Mouse (Mus musculus) central nervous system, embryonic 14 days (tissue): Measurements from ENCODE around the gene Patl1. TPM values are rescaled to one million over a fixed set of nuclear protein-coding genes. Genes with fewer than 3 reads are reported as not detected.

Source experiments
- polyA plus RNA-seq: library from polyadenylated mRNA; depleted of rRNA; stranded (reverse); fragments of >200 nt; gene quantifications from 2 replicates; pipeline ENCODE4 v1.2.3, GENCODE M21; 2012; rRNA removed

The Patl1 gene
- polyA plus RNA-seq: 31.4 and 33.7 TPM in 2 replicates

DNA sequence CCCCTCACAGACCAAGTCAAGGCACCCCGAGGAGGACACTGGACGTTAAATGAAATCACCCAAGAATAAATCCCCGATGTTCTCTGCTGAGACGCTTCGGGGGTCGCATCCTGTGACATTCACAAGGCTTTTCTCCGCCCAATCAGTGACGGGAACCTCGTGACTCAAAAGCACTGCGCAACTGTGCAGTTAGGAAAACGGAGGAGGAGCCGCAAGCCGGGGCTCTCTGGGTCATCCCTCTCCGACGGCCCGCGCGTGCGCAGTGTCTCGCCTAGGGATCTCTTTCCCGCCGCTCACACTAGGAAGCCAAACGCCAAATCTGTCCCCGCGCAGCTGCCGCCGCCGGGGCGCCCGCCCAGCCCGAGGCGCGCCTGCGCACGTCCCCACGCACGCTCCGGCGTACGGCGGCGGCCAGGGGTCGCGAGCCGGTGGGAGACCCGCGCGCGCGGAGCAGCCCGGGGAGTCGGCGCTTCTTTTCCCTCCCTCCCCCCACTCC is at the start of gene Patl1:
Gene Patl1, plus strand, starts transcription at position 363 of the 496 bp plus-strand sequence.

DNA sequence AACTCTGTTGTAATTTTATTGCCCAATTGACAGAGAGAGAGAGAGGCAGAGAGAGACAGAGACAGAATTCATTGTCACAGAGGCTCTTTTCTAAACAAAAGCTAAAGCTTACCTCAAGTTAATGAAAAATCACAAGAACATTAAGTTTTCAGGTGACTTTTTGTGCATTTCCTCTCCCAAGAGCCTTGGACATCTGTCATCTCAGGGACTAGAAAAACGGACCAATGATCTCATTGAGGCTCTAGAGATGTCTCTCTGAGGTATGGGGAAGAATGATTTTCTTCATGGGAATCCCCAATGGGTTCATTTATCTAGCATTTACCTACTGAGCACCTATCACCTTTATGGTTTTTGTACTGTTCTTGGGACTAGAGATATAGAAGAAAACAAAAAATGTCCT is 37.2 kb upstream of the Patl1 start, which contains the start of gene Olfr1419:
Gene Olfr1419, minus strand, starts transcription at position 101 of the 400 bp plus-strand sequence.

DNA sequence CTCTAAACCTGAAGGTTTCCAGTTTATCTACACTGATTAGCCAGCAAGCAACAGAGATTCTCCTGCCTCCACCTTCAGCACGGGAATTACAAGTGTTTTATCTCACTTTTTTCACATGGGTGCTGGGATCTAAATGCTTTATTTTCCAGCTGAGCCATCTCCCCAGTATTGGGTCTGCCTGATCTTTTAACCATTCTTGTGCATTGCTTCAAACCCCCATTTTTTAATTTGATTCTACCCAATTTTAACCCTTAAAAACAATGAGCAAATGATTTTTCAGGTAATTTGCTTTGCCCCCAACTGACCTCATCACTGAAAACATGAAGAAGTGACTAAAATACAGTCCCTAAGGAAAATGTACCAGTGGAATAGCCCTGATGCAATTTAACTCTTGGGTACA is 25.9 kb upstream of the Patl1 start, which contains the start of gene Olfr1420:
Gene Olfr1420, plus strand, starts transcription at position 301 of the 400 bp plus-strand sequence.

DNA sequence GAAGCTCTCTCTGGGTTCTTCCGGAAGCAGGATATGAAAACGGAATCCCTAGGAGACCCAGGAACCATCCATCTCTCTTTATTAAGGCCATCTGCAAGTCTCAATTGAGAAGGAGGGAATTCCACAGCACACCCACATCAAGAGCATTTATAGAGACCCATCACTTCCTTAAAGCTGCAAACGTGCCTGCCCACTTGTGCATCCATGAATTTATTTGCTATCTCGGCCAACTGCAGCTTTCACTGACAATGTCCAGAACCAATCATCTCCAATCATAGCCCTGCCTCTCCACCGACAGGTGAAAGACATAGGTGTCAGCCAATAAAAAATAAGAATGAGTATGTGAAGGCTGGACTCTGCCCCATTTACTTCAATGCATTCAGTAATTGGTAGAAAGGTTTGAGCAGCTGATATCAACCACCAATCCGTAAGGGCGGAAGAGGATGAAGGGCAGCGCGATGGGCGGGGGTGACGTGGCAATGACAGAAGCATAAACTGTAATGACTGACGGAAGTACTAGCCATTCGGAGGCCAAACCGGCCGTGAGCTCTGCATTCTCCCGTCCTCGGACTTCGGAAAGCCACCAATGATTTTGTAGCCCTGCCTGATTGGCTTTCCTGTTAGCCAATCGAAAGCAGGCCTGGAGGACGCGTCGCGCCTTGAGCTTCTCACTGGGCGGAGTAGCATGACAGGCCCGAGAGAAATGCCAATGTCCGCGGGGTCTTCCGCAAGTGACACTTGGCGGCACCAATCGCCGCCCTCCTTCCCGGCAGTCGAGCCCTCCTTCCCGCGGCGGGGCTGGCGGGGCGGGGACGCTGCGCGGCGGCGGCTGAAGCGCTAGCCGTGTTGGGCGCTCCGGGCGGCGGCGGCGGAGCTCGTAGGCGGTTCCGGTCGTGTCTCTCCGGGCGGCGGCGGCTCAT is 53.1 kb downstream of the Patl1 start, which contains the start of gene Osbp:
Gene Osbp, plus strand, starts transcription at position 919 of the 920 bp plus-strand sequence.

Other genes with a start within 250 kb of the Patl1 start
- gene Oosp1, start 221.2 kb upstream of the Patl1 start, polyA plus RNA-seq: not detected in 2 replicates
- not detected in 2 replicates for gene Oosp3, start 215.3 kb upstream of the Patl1 start, polyA plus RNA-seq
- gene Gif, start 164.8 kb upstream of the Patl1 start, polyA plus RNA-seq: not detected in 2 replicates
- gene Mrpl16, start 142.0 kb upstream of the Patl1 start, polyA plus RNA-seq: 32.7 and 34.8 TPM in 2 replicates
- 27.9 and 31.0 TPM in 2 replicates for gene Stx3, start 93.0 kb upstream of the Patl1 start, polyA plus RNA-seq
- gene Olfr1417, start 73.2 kb upstream of the Patl1 start, polyA plus RNA-seq: not detected in 2 replicates
- not detected in 2 replicates for gene Olfr1418, start 51.3 kb upstream of the Patl1 start, polyA plus RNA-seq
- 0.06 TPM in 1 of 2 replicates, not detected in the other for gene Olfr1419, start 37.3 kb upstream of the Patl1 start, polyA plus RNA-seq
- gene Olfr1420, start 25.8 kb upstream of the Patl1 start, polyA plus RNA-seq: not detected in 2 replicates
- 34.8 and 35.5 TPM in 2 replicates for gene Osbp, start 53.5 kb downstream of the Patl1 start, polyA plus RNA-seq
- not detected in 2 replicates for gene Olfr1423, start 128.9 kb downstream of the Patl1 start, polyA plus RNA-seq
- gene Olfr1424, start 150.3 kb downstream of the Patl1 start, polyA plus RNA-seq: not detected in 2 replicates
- not detected in 2 replicates for gene Olfr1425, start 165.3 kb downstream of the Patl1 start, polyA plus RNA-seq
- gene Olfr1426, start 179.6 kb downstream of the Patl1 start, polyA plus RNA-seq: not detected in 2 replicates
- gene Olfr1427, start 190.9 kb downstream of the Patl1 start, polyA plus RNA-seq: not detected in 2 replicates
- gene Olfr1428, start 203.5 kb downstream of the Patl1 start, polyA plus RNA-seq: not detected in 2 replicates
- gene Olfr76, start 210.8 kb downstream of the Patl1 start, polyA plus RNA-seq: not detected in 2 replicates